Mouse (Mus musculus) spleen, adult 2 months (tissue): ENCODE measurements around the gene Tmem121. TPM values are rescaled to one million over a fixed set of nuclear protein-coding genes. Genes with fewer than 3 reads are reported as not detected.

Source experiments
- DNase-seq, 2 experiments: peaks; one replicate each; pipeline versions ENCODE4 v3.0.0 to v3.0.0-alpha.2; 2012 to 2021; ENCODE audit warnings: low spot score in 2 of 2, low read depth in 1 of 2
- H3K27ac ChIP-seq: fragments of 200-500 bp; 2 replicates; pipeline ENCODE4 v1.5.1; 2012; ENCODE audit warnings: low read length, inconsistent platforms; ENCODE audit not compliant: insufficient read depth
- H3K27me3 ChIP-seq: fragments of 200-500 bp; 2 replicates; pipeline ENCODE4 v1.6.1; 2012; ENCODE audit warnings: mild to moderate bottlenecking, moderate library complexity, low read length, inconsistent platforms; ENCODE audit not compliant: control insufficient read depth, insufficient read depth
- H3K36me3 ChIP-seq: fragments of 200-500 bp; 2 replicates; pipeline ENCODE4 v1.6.1; 2012; ENCODE audit warnings: mild to moderate bottlenecking, low read length, inconsistent platforms; ENCODE audit not compliant: control insufficient read depth, insufficient read depth
- H3K4me1 ChIP-seq: fragments of 200-500 bp; 2 replicates; pipeline ENCODE4 v1.6.1; 2011; ENCODE audit warnings: inconsistent platforms; ENCODE audit not compliant: control insufficient read depth, insufficient read depth, insufficient read length
- H3K4me3 ChIP-seq: fragments of 200-500 bp; 2 replicates; pipeline ENCODE4 v1.5.1; 2011; ENCODE audit warnings: mild to moderate bottlenecking, inconsistent platforms; ENCODE audit not compliant: insufficient read depth, insufficient read length; ENCODE audit errors: extremely low read depth
- CTCF ChIP-seq: fragments of 200-500 bp; IDR thresholded peaks from 2 replicates; pipeline ENCODE4 v1.5.1; 2011; ENCODE audit warnings: mild to moderate bottlenecking, inconsistent platforms; ENCODE audit not compliant: insufficient read depth, insufficient read length, insufficient replicate concordance; ENCODE audit errors: extremely low read depth
- POLR2A ChIP-seq: fragments of 200-500 bp; IDR thresholded peaks from 2 replicates; pipeline ENCODE4 v1.6.1; 2011; ENCODE audit warnings: low read depth, low read length, inconsistent platforms
- WGBS: fragments of 180-500 bp; shearing (Covaris S2); methylation state at CpG from one replicate; pipeline ENCODE4 v1.1.7; 2018; 5-methylcytosine and 5-hydroxymethylcytosine counted together
- polyA plus RNA-seq: library from polyadenylated mRNA; depleted of rRNA; stranded (reverse); fragments of >200 nt; gene quantifications from 2 replicates; pipeline ENCODE4 v1.2.3, GENCODE M21; 2012

Gene Tmem121
- polyA plus RNA-seq, 1 experiment: 1.7 TPM

GRCm38 (mm10) chr12:113149341-113149740 lies 36.4 kb upstream of the Tmem121 start:
- no peak for DNase-seq
- H3K27me3 ChIP-seq: no peaks in the 10 kb centered on the region
- no peak for TF ChIP-seq CTCF
- TF ChIP-seq POLR2A: no peak
- peaks cover 44% of the 10 kb centered on the region; the same call in 1 of the 2 replicates for H3K4me1 ChIP-seq
- H3K36me3 ChIP-seq: peaks cover 2% of the 10 kb centered on the region; the same call in 1 of the 2 replicates
- no peak overlapping the region for H3K4me3 ChIP-seq
- no peak overlapping the region for H3K27ac ChIP-seq
- WGBS: 80% methylated on average over 4 of the region's 4 CpGs

GRCm38 (mm10) chr12:113149896-113150295 lies 35.8 kb upstream of the Tmem121 start:
- H3K36me3 ChIP-seq: peaks cover 2% of the 10 kb centered on the region; the same call in 1 of the 2 replicates
- no peaks in the 10 kb centered on the region for H3K27me3 ChIP-seq
- H3K4me1 ChIP-seq: peaks cover 47% of the 10 kb centered on the region; the same call in 1 of the 2 replicates
- DNase-seq: peak in 1 of 2 experiments; percentile 43
- peak overlapping the region; percentile 41; the same call in 1 of the 2 replicates for H3K27ac ChIP-seq
- WGBS: 48% methylated on average over 3 of the region's 3 CpGs
- TF ChIP-seq CTCF: no peak
- TF ChIP-seq POLR2A: no peak
- H3K4me3 ChIP-seq: no peak overlapping the region

GRCm38 (mm10) chr12:113150591-113150990 lies 35.1 kb upstream of the Tmem121 start:
- Histone ChIP-seq H3K27me3 (no peaks in the 10 kb centered on the region), H3K27ac (no peak overlapping the region), H3K36me3 (peaks cover 2% of the 10 kb centered on the region; the same call in 1 of the 2 replicates), H3K4me1 (peaks cover 49% of the 10 kb centered on the region; the same call in 1 of the 2 replicates), H3K4me3 (no peak overlapping the region)
- 77% methylated on average over 4 of the region's 4 CpGs for WGBS
- TF ChIP-seq POLR2A: no peak
- no peak for TF ChIP-seq CTCF
- DNase-seq: no peak

DNA sequence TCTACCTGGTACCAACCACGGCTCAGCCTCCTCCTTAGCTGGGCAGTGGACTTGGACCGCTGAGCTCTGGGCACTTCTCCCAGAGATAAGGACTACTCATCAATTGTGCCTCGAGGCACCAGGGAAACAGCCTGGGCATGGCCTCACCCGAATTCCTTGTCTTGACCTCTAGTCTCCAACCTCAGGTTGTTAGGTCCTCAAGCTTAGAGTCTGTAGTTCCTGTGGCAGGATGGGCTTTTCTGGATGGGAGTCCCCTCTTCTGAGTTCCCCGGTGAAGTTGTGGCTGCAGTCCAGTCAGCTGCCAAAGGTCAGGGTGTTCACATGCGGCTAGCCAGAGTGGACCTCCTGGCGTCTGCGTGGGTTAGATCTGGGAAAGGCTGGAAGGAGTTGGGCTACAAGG lies 34.7 kb upstream of the Tmem121 start:
- Histone ChIP-seq H3K27me3 (no peaks in the 10 kb centered on the region), H3K36me3 (peaks cover 2% of the 10 kb centered on the region; the same call in 1 of the 2 replicates), H3K4me3 (no peak overlapping the region), H3K4me1 (peaks cover 45% of the 10 kb centered on the region; the same call in 1 of the 2 replicates), H3K27ac (no peak overlapping the region)
- DNase-seq: no peak
- TF ChIP-seq CTCF: no peak
- TF ChIP-seq POLR2A: no peak
- 60% methylated on average over 8 of the region's 8 CpGs for WGBS

DNA sequence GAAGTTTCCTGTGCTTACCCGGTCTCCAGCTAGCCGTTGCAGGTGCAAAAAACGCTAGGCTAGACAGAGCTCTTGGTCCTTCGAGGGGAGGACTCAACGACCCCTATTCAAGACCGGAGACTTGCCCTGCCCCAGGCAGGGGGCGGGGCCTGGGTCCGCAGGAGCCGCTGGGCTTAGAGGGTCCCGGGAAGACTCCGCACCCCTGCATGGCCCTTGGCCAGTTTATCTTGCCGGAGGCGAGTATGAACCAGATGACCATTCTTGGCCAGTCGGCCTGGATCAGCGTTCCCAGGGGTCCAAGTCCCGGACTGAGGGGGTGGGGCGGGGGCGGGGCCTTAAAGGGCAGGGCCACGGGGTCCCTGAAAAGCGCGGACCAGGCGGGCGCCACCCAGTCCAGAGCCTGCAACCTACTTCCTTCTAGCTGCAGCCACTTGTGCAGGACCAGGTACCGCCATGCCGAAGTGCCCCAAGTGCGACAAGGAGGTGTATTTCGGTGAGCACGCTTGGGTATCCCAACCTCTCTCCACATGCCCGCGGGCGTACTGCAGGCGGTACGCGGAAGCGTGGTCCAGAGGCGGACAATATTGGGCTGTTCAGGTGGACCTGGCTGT lies 34.0 kb upstream of the Tmem121 start:
- peak; percentile 79 for TF ChIP-seq POLR2A
- no peak for TF ChIP-seq CTCF
- Histone ChIP-seq H3K36me3 (peaks cover 2% of the 10 kb centered on the region; the same call in 1 of the 2 replicates), H3K4me3 (peak overlapping the region; percentile 60), H3K27me3 (no peaks in the 10 kb centered on the region), H3K4me1 (peaks cover 42% of the 10 kb centered on the region; the same call in 1 of the 2 replicates), H3K27ac (peak overlapping the region; percentile 66)
- under 1% methylated on average over 36 of the region's 36 CpGs for WGBS
- DNase-seq: peak in 1 of 2 experiments; percentile 77

GRCm38 (mm10) chr12:113152272-113152661 lies 33.5 kb upstream of the Tmem121 start:
- DNase-seq: peak in 1 of 2 experiments; percentile 43
- Histone ChIP-seq H3K36me3 (peaks cover 2% of the 10 kb centered on the region; the same call in 1 of the 2 replicates), H3K27ac (peak overlapping the region; percentile 66), H3K4me3 (peak overlapping the region; percentile 60), H3K27me3 (no peaks in the 10 kb centered on the region), H3K4me1 (peaks cover 42% of the 10 kb centered on the region; the same call in 1 of the 2 replicates)
- TF ChIP-seq CTCF (no peak), POLR2A (no peak)
- WGBS: under 1% methylated on average over 19 of the region's 19 CpGs
